Mouse (Mus musculus) kidney, postnatal 0 days (tissue): Measurements from ENCODE around the gene Pign. TPM values are rescaled to one million over a fixed set of nuclear protein-coding genes. Genes with fewer than 3 reads are reported as not detected.
A peak's percentile ranks its signal among the peaks of the same experiment; 100 is the strongest.

Experiments
- ATAC-seq: fragments of 200-750 bp; cut with Nextera tagmentation; replicated peaks from 2 replicates; pipeline ENCODE4 v1.8.0; 2017; ENCODE audit warnings: low read depth, moderate number of reproducible peaks, moderate TSS enrichment, moderate library complexity; ENCODE audit not compliant: low FRiP score
- DNase-seq: peaks from one replicate; pipeline ENCODE4 v3.0.0-alpha.2; 2016; ENCODE audit warnings: low spot score
- H3K27ac ChIP-seq: fragments of 300-500 bp; sonication (generic); 2 replicates; pipeline ENCODE4 v1.5.1; 2014; ENCODE audit warnings: mild to moderate bottlenecking
- H3K27me3 ChIP-seq: fragments of 300-500 bp; sonication (generic); 2 replicates; pipeline ENCODE4 v1.6.1; 2014; ENCODE audit warnings: low read length, mixed read lengths; ENCODE audit not compliant: insufficient read depth
- H3K36me3 ChIP-seq: fragments of 300-500 bp; sonication (generic); 2 replicates; pipeline ENCODE4 v1.6.1; 2014; ENCODE audit warnings: low read length, mixed read lengths; ENCODE audit not compliant: insufficient read depth
- H3K4me1 ChIP-seq: fragments of 300-500 bp; sonication (generic); replicated peaks from 2 replicates; pipeline ENCODE4 v1.6.1; 2014; ENCODE audit warnings: antibody characterized with exemption, low read length, mixed read lengths; ENCODE audit not compliant: insufficient read depth
- H3K4me2 ChIP-seq: fragments of 300-500 bp; sonication (generic); 2 replicates; pipeline ENCODE4 v1.6.1; 2014; ENCODE audit warnings: mild to moderate bottlenecking, low read length, moderate library complexity, mixed read lengths
- H3K4me3 ChIP-seq: fragments of 300-500 bp; sonication (generic); replicated peaks from 2 replicates; pipeline ENCODE4 v1.5.1; 2014; ENCODE audit warnings: low read depth, low read length
- H3K9ac ChIP-seq: fragments of 300-500 bp; sonication (generic); 2 replicates; pipeline ENCODE4 v1.6.1; 2014; ENCODE audit warnings: low read depth, low read length
- H3K9me3 ChIP-seq: fragments of 300-500 bp; sonication (generic); replicated peaks from 2 replicates; pipeline ENCODE4 v1.6.1; 2016; ENCODE audit warnings: low read length, inconsistent platforms, mixed read lengths
- CTCF ChIP-seq: IDR thresholded peaks from 2 replicates; pipeline ENCODE4 v1.5.1; 2016; ENCODE audit warnings: antibody characterized with exemption, low read depth, mild to moderate bottlenecking, moderate library complexity
- WGBS: fragments of 180-500 bp; shearing (Covaris S2); extraction: QIAGEN DNeasy Blood & Tissue Kit; methylation state at CpG from one replicate; pipeline ENCODE4 v1.1.7; 2014; 5-methylcytosine and 5-hydroxymethylcytosine counted together
- polyA plus RNA-seq: library from polyadenylated mRNA; unstranded; fragments of >200 nt; fragmentation: Nextera tagmentation; extraction: Ambion mirVana; gene quantifications from 2 replicates; pipeline ENCODE4 v1.2.1, GENCODE M21; 2015

The Pign gene
- polyA plus RNA-seq, 1 experiment from 2014 or later: 9.6 TPM

DNA sequence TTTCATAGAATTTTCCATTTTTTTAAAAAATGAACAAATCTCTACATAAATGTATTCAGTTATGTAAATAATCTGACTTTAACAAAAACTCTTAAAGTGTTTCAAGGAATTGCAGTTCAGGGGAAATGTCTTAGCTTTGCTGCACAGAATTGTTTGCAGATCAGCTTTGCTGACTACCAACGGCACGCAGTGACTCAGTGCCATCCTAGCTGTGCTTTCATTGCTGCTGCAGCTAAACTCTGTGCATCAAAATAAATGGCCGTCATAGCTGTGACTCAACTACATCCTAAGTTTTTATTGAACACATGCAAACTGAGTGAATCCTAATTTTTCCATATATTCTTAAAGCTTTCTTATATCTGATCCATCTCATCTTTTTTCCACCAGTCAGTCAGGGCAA, 22.0 kb upstream of the Pign start:
- WGBS: 93% methylated on average over 3 of the region's 3 CpGs

DNA sequence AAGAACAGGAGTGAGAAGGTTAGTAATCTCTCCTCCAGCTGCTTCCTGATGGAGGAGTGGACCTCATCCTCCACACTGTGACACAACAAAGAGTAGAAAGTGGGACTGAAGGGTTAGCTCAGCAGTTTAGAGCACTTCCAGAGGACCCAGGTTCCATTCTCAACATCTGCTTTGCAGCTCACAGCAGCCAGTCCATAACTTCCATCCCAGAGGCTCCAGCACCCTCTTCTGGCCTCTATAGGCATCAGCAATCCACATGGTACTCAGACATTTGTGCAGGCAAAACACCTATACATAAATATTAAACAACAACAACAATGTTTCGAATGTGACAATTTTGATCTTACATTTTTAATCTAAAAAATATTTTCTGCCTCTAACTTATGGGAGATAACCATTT, 17.1 kb upstream of the Pign start:
- H3K4me2 ChIP-seq: no peak overlapping the region
- H3K27me3 ChIP-seq: no peaks in the 10 kb centered on the region
- H3K4me1 ChIP-seq: no peaks in the 10 kb centered on the region
- H3K36me3 ChIP-seq: 0 out of 2 replicates have a peak, but pooled peaks cover 9% of the 10 kb centered on the region
- H3K9ac ChIP-seq: no peak overlapping the region
- H3K27ac ChIP-seq: no peak overlapping the region
- 91% methylated on average over 1 of the region's 1 CpGs for WGBS
- no peak overlapping the region for H3K4me3 ChIP-seq
- peak; percentile 70 for TF ChIP-seq CTCF
- DNase-seq: peak; percentile 40
- H3K9me3 ChIP-seq: no peaks in the 10 kb centered on the region
- ATAC-seq: no peak

More for the DNA sequence above, 22.0 kb upstream of the Pign start:
- no peaks in the 10 kb centered on the region for H3K27me3 ChIP-seq
- H3K27ac ChIP-seq: no peak overlapping the region
- no peak overlapping the region for H3K4me2 ChIP-seq
- H3K4me1 ChIP-seq: no peaks in the 10 kb centered on the region
- peaks cover 5% of the 10 kb centered on the region; the same call in 1 of the 2 replicates for H3K36me3 ChIP-seq
- H3K9ac ChIP-seq: no peak overlapping the region
- ATAC-seq (no peak), DNase-seq (no peak)
- H3K9me3 ChIP-seq: no peaks in the 10 kb centered on the region
- no peak overlapping the region for H3K4me3 ChIP-seq
- no peak for TF ChIP-seq CTCF

DNA sequence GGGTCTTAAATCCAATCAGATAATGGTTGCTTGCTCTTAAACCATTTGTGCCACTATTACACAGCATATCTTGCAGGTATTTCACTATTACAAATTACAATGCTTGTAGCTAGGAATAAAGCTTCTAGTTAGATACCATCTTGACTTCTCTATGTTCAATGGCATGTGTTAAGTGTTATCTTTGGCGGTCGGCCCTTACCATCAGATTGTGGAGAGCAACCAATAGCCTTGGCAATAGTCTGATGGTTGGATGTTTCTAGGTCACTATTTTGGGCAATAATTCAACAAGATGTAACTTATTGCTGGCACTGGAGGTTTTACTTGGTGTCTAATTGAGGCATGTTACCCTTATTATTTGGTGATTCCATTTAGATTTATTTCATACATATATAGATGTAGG, 11.3 kb upstream of the Pign start:
- no peaks in the 10 kb centered on the region for H3K9me3 ChIP-seq
- TF ChIP-seq CTCF: no peak
- H3K4me1 ChIP-seq: no peaks in the 10 kb centered on the region
- DNase-seq (no peak), ATAC-seq (no peak)
- H3K9ac ChIP-seq: no peak overlapping the region
- 0 out of 2 replicates have a peak, but pooled peaks cover 5% of the 10 kb centered on the region for H3K36me3 ChIP-seq
- no peaks in the 10 kb centered on the region for H3K27me3 ChIP-seq
- no peak overlapping the region for H3K4me3 ChIP-seq
- H3K4me2 ChIP-seq: no peak overlapping the region
- 91% methylated on average over 2 of the region's 2 CpGs for WGBS
- H3K27ac ChIP-seq: no peak overlapping the region

DNA sequence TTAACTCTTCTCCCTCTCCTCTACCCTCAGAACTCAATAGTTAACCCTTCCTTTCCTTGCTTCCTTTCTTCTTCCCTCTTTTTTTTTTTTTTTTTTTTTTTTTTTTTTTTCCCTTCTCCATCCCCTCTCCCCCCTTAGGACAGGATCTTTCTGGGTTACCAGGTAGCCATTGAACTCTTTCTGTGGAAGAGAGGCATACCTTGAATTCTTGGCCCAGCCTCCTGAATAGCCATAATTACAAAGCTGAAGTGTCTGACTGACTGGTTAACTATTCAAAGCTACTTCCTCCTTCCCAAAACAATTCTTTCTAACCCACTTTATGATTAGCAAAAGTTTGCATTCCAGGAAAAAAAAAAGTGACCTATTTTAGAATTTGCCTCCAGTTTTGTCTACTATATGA, 6.2 kb upstream of the Pign start:
- no peak overlapping the region for H3K4me3 ChIP-seq
- no peak for TF ChIP-seq CTCF
- H3K9ac ChIP-seq: no peak overlapping the region
- H3K36me3 ChIP-seq: no peaks in the 10 kb centered on the region
- H3K27me3 ChIP-seq: no peaks in the 10 kb centered on the region
- no peaks in the 10 kb centered on the region for H3K9me3 ChIP-seq
- H3K27ac ChIP-seq: no peak overlapping the region
- DNase-seq: no peak
- H3K4me2 ChIP-seq: no peak overlapping the region
- no peaks in the 10 kb centered on the region; the same call in 1 of the 2 replicates for H3K4me1 ChIP-seq
- ATAC-seq: no peak

GRCm38 (mm10) chr1:105663962-105664812, 710 bp upstream of the Pign start:
- Histone ChIP-seq H3K9me3 (no peaks in the 10 kb centered on the region), H3K36me3 (no peaks in the 10 kb centered on the region), H3K4me2 (peak overlapping the region; percentile 97), H3K9ac (peak overlapping the region; percentile 95), H3K27ac (peak overlapping the region; percentile 87), H3K4me1 (peaks cover 4% of the 10 kb centered on the region; the same call in 1 of the 2 replicates), H3K27me3 (no peaks in the 10 kb centered on the region), H3K4me3 (peak overlapping the region; percentile 98)
- peak; percentile 14 for ATAC-seq
- DNase-seq: peak; percentile 8
- under 1% methylated on average over 68 of the region's 68 CpGs for WGBS
- TF ChIP-seq CTCF: no peak

DNA sequence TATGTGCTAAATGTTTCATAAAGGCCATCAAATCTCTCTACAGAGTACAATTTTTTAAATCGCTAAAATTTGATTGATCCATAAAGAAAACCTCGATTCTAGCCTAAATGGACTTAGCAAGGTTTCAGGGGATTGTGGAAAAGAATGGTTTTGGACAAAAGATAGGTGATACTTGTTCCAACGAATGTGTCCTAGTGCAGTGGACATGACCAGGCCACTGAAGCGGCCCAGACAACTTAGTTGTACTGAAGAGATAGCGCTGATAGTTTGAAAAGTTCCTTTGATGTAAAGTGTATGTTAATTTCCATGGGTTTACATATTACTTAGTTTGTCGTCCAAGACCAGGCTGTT, 682 bp downstream of the Pign start:
- H3K9ac ChIP-seq: peak overlapping the region; percentile 72
- no peak for DNase-seq
- H3K4me2 ChIP-seq: peak overlapping the region; percentile 67
- H3K4me3 ChIP-seq: peak overlapping the region; percentile 98
- no peak for ATAC-seq
- peaks cover 4% of the 10 kb centered on the region; the same call in 1 of the 2 replicates for H3K4me1 ChIP-seq
- H3K27ac ChIP-seq: peak overlapping the region; percentile 83; the same call in 1 of the 2 replicates
- TF ChIP-seq CTCF: no peak
- H3K27me3 ChIP-seq: no peaks in the 10 kb centered on the region
- WGBS: 8% methylated on average over 6 of the region's 6 CpGs
- H3K9me3 ChIP-seq: no peaks in the 10 kb centered on the region
- no peaks in the 10 kb centered on the region for H3K36me3 ChIP-seq
